Mouse (Mus musculus): ENCODE measurements around the gene Gm12355. TPM values are rescaled to one million over a fixed set of nuclear protein-coding genes. Genes with fewer than 3 reads are reported as not detected.

Gene Gm12355
- total RNA-seq, 1 experiment = 2.9 TPM

DNA sequence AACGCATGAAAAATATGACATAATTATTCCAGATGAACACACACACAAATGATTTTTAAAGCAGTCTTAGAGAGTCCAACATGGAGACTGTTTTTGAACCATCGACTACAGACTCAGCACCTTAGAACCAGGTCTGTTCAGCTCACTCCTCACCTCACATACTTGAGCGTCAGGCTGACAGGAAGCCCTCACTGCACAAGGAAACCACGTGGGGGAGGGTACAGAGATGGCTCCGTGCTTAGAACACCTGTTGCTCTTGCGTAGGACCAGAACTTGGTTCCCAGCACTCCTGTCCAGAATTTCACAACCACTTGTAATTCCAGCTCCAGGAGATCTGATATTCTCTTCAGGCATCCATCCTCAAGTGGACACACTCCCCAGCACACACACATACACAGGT is 30.4 kb downstream of the Gm12355 start:
- in situ Hi-C loops (cut with MboI; ENCODE audit: low sequenced_read_pairs in 2 of 2, unreplicated experiment in 2 of 2) = no loop called here
- H3K9me3 ChIP-seq (ENCODE audit: control insufficient read depth, insufficient read depth, low read depth, low read length) = no peaks in the 10 kb centered on the region
- no peak overlapping the region for H3K27ac ChIP-seq (ENCODE audit: insufficient read depth, low read depth, low read length, poor library complexity, severe bottlenecking)

DNA sequence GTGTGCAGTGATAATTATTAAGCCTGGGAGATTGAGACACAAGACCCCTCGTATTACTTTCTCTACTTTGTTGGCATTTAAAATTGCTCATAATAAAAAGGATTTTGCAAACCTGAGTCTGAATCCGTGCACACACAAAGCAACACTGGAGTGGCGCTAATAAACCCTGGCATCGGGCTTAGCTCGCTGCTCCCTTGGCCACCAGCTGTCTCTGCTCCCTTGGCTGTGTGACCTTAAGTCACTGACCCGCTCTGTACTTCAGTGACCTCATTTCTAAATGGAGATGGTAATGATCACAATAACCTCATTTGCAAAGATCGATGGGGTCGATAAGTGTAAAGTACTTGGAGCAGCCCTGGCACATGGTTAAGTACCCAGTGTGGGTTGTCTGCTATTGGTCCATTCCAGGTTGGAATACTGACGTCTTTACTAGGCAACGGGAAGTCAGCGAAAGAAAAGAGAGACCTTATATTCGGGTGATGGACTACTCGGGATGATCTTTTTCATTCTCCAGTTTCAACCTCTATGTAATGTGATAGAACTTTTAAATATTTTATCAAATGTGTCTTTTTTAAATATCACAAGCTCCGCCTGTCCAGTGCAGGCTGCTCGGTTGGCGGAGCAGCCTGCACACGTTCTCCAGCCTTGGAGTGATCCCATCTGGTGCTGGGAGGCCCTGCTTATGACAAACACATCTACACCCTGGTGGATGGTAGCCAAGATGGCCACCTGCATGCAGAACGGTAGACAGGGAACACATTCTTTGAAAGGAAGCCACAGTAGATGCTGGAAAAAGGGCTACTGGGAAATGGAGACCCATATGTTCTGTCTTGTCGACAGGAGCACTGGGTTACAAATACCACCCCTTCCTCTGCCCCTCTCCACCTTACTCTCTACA is 34.7 kb downstream of the Gm12355 start:
- DNase-seq (ENCODE audit: low read depth, low spot score) = no peak
- no peak overlapping the region for H3K4me3 ChIP-seq (ENCODE audit: insufficient read depth in 1 of 2, low read depth in 1 of 2, low read length in 2 of 2, poor library complexity in 1 of 2, severe bottlenecking in 1 of 2)
- no peak overlapping the region for H3K9ac ChIP-seq (ENCODE audit: insufficient read depth, low read depth, low read length, poor library complexity, severe bottlenecking)
- no peak overlapping the region for H3K27ac ChIP-seq (ENCODE audit: insufficient read depth, low read depth, low read length, poor library complexity, severe bottlenecking)
- H3K9me3 ChIP-seq (ENCODE audit: control insufficient read depth, insufficient read depth, low read depth, low read length) = no peaks in the 10 kb centered on the region
- H3K4me1 ChIP-seq (ENCODE audit: control insufficient read depth in 2 of 2, insufficient read depth in 2 of 2, low read length in 2 of 2, poor library complexity in 1 of 2) = peaks cover 0 to 11% of the 10 kb centered on the region in 2 experiments; a peak in 3 of 4 replicates
- no peak for TF ChIP-seq ZNF384 (IDR thresholded peaks at IDR 0.05; ENCODE audit: low read depth, low read length)
- TF ChIP-seq CHD2 (IDR thresholded peaks at IDR 0.05; ENCODE audit: low read depth, low read length) = no peak
- no peak for TF ChIP-seq HCFC1 (IDR thresholded peaks at IDR 0.05; ENCODE audit: borderline replicate concordance, insufficient read depth, low read length)
- TF ChIP-seq MAFK (IDR thresholded peaks at IDR 0.05; ENCODE audit: insufficient read depth, low read depth, low read length) = no peak
- no peak for TF ChIP-seq ZC3H11A (IDR thresholded peaks at IDR 0.05; ENCODE audit: borderline replicate concordance, low read depth, low read length)
- in situ Hi-C loops (cut with MboI; ENCODE audit: low sequenced_read_pairs in 2 of 2, unreplicated experiment in 2 of 2) = no loop called here
- H3K36me3 ChIP-seq (ENCODE audit: control insufficient read depth, insufficient read depth, low read length, poor library complexity, severe bottlenecking) = no peaks in the 10 kb centered on the region

More for the DNA sequence above, 30.4 kb downstream of the Gm12355 start:
- TF ChIP-seq MAFK (IDR thresholded peaks at IDR 0.05; ENCODE audit: insufficient read depth, low read depth, low read length) = no peak
- TF ChIP-seq ZNF384 (IDR thresholded peaks at IDR 0.05; ENCODE audit: low read depth, low read length) = no peak
- TF ChIP-seq HCFC1 (IDR thresholded peaks at IDR 0.05; ENCODE audit: borderline replicate concordance, insufficient read depth, low read length) = no peak
- TF ChIP-seq ZC3H11A (IDR thresholded peaks at IDR 0.05; ENCODE audit: borderline replicate concordance, low read depth, low read length) = no peak
- TF ChIP-seq CHD2 (IDR thresholded peaks at IDR 0.05; ENCODE audit: low read depth, low read length) = no peak
- no peaks in the 10 kb centered on the region; a peak in 1 of 4 replicates for H3K4me1 ChIP-seq (ENCODE audit: control insufficient read depth in 2 of 2, insufficient read depth in 2 of 2, low read length in 2 of 2, poor library complexity in 1 of 2)
- H3K36me3 ChIP-seq (ENCODE audit: control insufficient read depth, insufficient read depth, low read length, poor library complexity, severe bottlenecking) = no peaks in the 10 kb centered on the region
- no peak overlapping the region for H3K4me3 ChIP-seq (ENCODE audit: insufficient read depth in 1 of 2, low read depth in 1 of 2, low read length in 2 of 2, poor library complexity in 1 of 2, severe bottlenecking in 1 of 2)
- no peak overlapping the region for H3K9ac ChIP-seq (ENCODE audit: insufficient read depth, low read depth, low read length, poor library complexity, severe bottlenecking)
- DNase-seq (ENCODE audit: low read depth, low spot score) = no peak

GRCm38 (mm10) chr11:98589306-98589705 is 36.2 kb downstream of the Gm12355 start:
- H3K9me3 ChIP-seq (ENCODE audit: control insufficient read depth, insufficient read depth, low read depth, low read length) = no peaks in the 10 kb centered on the region
- H3K9ac ChIP-seq (ENCODE audit: insufficient read depth, low read depth, low read length, poor library complexity, severe bottlenecking) = no peak overlapping the region
- TF ChIP-seq HCFC1 (IDR thresholded peaks at IDR 0.05; ENCODE audit: borderline replicate concordance, insufficient read depth, low read length) (no peak), MAFK (IDR thresholded peaks at IDR 0.05; ENCODE audit: insufficient read depth, low read depth, low read length) (no peak), ZC3H11A (IDR thresholded peaks at IDR 0.05; ENCODE audit: borderline replicate concordance, low read depth, low read length) (no peak), CHD2 (IDR thresholded peaks at IDR 0.05; ENCODE audit: low read depth, low read length) (no peak), ZNF384 (IDR thresholded peaks at IDR 0.05; ENCODE audit: low read depth, low read length) (no peak)
- no peaks in the 10 kb centered on the region; the same call in 1 of the 2 replicates for H3K36me3 ChIP-seq (ENCODE audit: control insufficient read depth, insufficient read depth, low read length, poor library complexity, severe bottlenecking)
- DNase-seq (ENCODE audit: low read depth, low spot score) = no peak
- in situ Hi-C loops (cut with MboI; ENCODE audit: low sequenced_read_pairs in 2 of 2, unreplicated experiment in 2 of 2) = no loop called here
- no peak overlapping the region for H3K27ac ChIP-seq (ENCODE audit: insufficient read depth, low read depth, low read length, poor library complexity, severe bottlenecking)
- H3K4me1 ChIP-seq (ENCODE audit: control insufficient read depth in 2 of 2, insufficient read depth in 2 of 2, low read length in 2 of 2, poor library complexity in 1 of 2) = peaks cover 0 to 13% of the 10 kb centered on the region in 2 experiments; a peak in 3 of 4 replicates
- H3K4me3 ChIP-seq (ENCODE audit: insufficient read depth in 1 of 2, low read depth in 1 of 2, low read length in 2 of 2, poor library complexity in 1 of 2, severe bottlenecking in 1 of 2) = no peak overlapping the region

DNA sequence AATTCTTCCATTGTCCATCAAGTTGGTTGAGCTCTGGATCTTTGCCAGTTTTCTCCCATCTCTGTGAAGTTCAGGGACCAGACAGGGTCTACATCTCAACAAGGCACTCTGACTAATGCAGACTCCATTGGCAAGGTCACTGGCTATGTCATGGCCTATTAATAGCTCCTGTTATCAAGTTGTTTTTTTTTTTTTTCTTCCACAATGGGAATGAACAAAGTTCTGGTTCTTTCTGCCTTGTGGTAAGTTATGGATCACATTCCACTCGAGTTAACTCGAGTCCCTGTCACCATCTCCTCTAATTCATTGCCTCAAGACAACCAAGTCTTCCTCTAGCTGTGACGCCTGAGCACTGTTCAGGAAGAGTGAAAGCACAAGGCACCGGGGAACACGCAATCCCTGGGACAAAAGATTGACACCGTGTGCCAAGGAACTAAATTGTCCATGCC is 36.6 kb downstream of the Gm12355 start:
- TF ChIP-seq CHD2 (IDR thresholded peaks at IDR 0.05; ENCODE audit: low read depth, low read length) (no peak), HCFC1 (IDR thresholded peaks at IDR 0.05; ENCODE audit: borderline replicate concordance, insufficient read depth, low read length) (no peak), MAFK (IDR thresholded peaks at IDR 0.05; ENCODE audit: insufficient read depth, low read depth, low read length) (no peak), ZC3H11A (IDR thresholded peaks at IDR 0.05; ENCODE audit: borderline replicate concordance, low read depth, low read length) (no peak), ZNF384 (IDR thresholded peaks at IDR 0.05; ENCODE audit: low read depth, low read length) (no peak)
- no peaks in the 10 kb centered on the region for H3K9me3 ChIP-seq (ENCODE audit: control insufficient read depth, insufficient read depth, low read depth, low read length)
- DNase-seq (ENCODE audit: low read depth, low spot score) = no peak
- no peak overlapping the region for H3K4me3 ChIP-seq (ENCODE audit: insufficient read depth in 1 of 2, low read depth in 1 of 2, low read length in 2 of 2, poor library complexity in 1 of 2, severe bottlenecking in 1 of 2)
- H3K9ac ChIP-seq (ENCODE audit: insufficient read depth, low read depth, low read length, poor library complexity, severe bottlenecking) = no peak overlapping the region
- H3K27ac ChIP-seq (ENCODE audit: insufficient read depth, low read depth, low read length, poor library complexity, severe bottlenecking) = no peak overlapping the region
- in situ Hi-C loops (cut with MboI; ENCODE audit: low sequenced_read_pairs in 2 of 2, unreplicated experiment in 2 of 2) = no loop called here
- H3K36me3 ChIP-seq (ENCODE audit: control insufficient read depth, insufficient read depth, low read length, poor library complexity, severe bottlenecking) = peaks cover 1% of the 10 kb centered on the region; the same call in 1 of the 2 replicates
- peaks cover 0 to 15% of the 10 kb centered on the region in 2 experiments; a peak in 3 of 4 replicates for H3K4me1 ChIP-seq (ENCODE audit: control insufficient read depth in 2 of 2, insufficient read depth in 2 of 2, low read length in 2 of 2, poor library complexity in 1 of 2)

Measured in ES-E14 (cell line).